Mouse (Mus musculus): ENCODE data around the gene Trim65. TPM values are rescaled to one million over a fixed set of nuclear protein-coding genes. Genes with fewer than 3 reads are reported as not detected.

Gene Trim65
- polyA plus RNA-seq, 1 experiment from 2014 or later, result 1.9 TPM

GRCm38 (mm10) chr11:116078221-116078620 is 52.7 kb downstream of the Trim65 start:
- WGBS, result 8% methylated on average over 16 of the region's 16 CpGs
- H3K27ac ChIP-seq (replicated peaks), result peak overlapping the region; percentile 76
- peaks cover 46% of the 10 kb centered on the region for H3K36me3 ChIP-seq (replicated peaks)
- H3K27me3 ChIP-seq (replicated peaks; ENCODE audit: low read depth, poor library complexity, severe bottlenecking), result no peaks in the 10 kb centered on the region
- H3K4me3 ChIP-seq, result peak overlapping the region; percentile 53
- peak; percentile 70 for DNase-seq (ENCODE audit: low spot score)
- H3K9me3 ChIP-seq, result no peaks in the 10 kb centered on the region
- H3K4me1 ChIP-seq, result peaks cover 68% of the 10 kb centered on the region

DNA sequence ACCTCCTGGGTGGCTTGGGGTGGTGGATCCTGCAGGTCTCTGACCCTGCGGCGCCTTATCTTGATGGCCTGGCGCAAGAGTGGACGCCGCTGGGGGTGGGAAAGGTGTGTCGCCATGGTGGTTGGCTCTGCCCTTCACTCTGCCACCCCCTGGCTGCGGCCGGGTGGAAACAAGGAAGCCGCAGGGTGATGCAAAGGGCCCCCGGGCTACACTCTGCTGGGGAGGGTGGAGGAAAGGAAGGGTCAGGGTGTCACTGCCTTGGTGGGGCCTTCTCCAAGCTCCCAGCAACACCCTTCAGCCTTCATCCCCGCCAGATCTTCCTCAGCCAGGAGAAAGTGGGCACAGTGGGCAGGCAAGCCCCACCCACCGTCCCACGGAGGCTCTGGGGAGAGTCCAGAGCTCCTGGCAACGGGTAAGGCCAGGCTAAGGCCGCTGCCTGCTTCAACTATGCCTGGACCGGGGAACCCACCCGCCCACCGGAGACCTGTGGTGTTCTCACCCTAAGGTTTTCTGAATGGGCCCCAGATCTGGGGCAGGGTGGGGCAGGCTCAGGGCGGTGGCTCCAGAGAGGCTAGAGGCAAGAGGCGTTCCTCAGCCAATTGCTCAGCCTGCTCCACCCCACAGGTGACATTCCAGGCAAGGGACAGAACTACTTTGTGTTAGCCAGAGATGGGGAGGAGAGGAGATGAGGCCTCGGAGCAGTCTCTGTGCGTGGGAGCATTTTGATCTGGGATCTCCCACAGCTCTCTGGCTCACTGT is 53.3 kb downstream of the Trim65 start, which contains the start of gene Unc13d:
TSS of gene Unc13d (minus strand) at position 516 of the 759 bp plus-strand sequence.
- WGBS, result 65% methylated on average over 22 of the region's 22 CpGs
- Histone ChIP-seq H3K36me3 (replicated peaks) (peaks cover 40% of the 10 kb centered on the region), H3K9me3 (no peaks in the 10 kb centered on the region), H3K27ac (replicated peaks) (peak within 1 kb of the TSS; percentile 76), H3K27me3 (replicated peaks; ENCODE audit: low read depth, poor library complexity, severe bottlenecking) (no peaks in the 10 kb centered on the region), H3K4me1 (peaks cover 68% of the 10 kb centered on the region), H3K4me3 (peak within 1 kb of the TSS; percentile 53)
- DNase-seq (ENCODE audit: low spot score), result no peak

GRCm38 (mm10) chr11:116076836-116077235 is 54.1 kb downstream of the Trim65 start:
- Histone ChIP-seq H3K27ac (replicated peaks) (peak overlapping the region; percentile 76), H3K4me1 (peaks cover 68% of the 10 kb centered on the region), H3K27me3 (replicated peaks; ENCODE audit: low read depth, poor library complexity, severe bottlenecking) (no peaks in the 10 kb centered on the region), H3K36me3 (replicated peaks) (peaks cover 32% of the 10 kb centered on the region), H3K9me3 (no peaks in the 10 kb centered on the region), H3K4me3 (peak overlapping the region; percentile 53)
- 87% methylated on average over 7 of the region's 7 CpGs for WGBS
- no peak for DNase-seq (ENCODE audit: low spot score)

- H3K36me3 ChIP-seq (replicated peaks), result peaks cover 26% of the 10 kb centered on the region
- DNase-seq (ENCODE audit: low spot score), result no peak
- H3K4me3 ChIP-seq, result peak overlapping the region; percentile 53; the same call in 1 of the 2 replicates
- peaks cover 64% of the 10 kb centered on the region for H3K4me1 ChIP-seq
- H3K27me3 ChIP-seq (replicated peaks; ENCODE audit: low read depth, poor library complexity, severe bottlenecking), result no peaks in the 10 kb centered on the region
- no peaks in the 10 kb centered on the region for H3K9me3 ChIP-seq
- WGBS, result 55% methylated on average over 7 of the region's 7 CpGs
- H3K27ac ChIP-seq (replicated peaks), result peak overlapping the region; percentile 76
These were observed 54.7 kb downstream of the Trim65 start for GRCm38 (mm10) chr11:116076266-116076540.

- H3K27ac ChIP-seq (replicated peaks), result peak overlapping the region; percentile 76
- peaks cover 62% of the 10 kb centered on the region for H3K4me1 ChIP-seq
- no peak for DNase-seq (ENCODE audit: low spot score)
These were observed 55.2 kb downstream of the Trim65 start for GRCm38 (mm10) chr11:116075539-116076265.

GRCm38 (mm10) chr11:116074436-116074991 is 56.4 kb downstream of the Trim65 start:
- WGBS, result 56% methylated on average over 7 of the region's 7 CpGs
- Histone ChIP-seq H3K27me3 (replicated peaks; ENCODE audit: low read depth, poor library complexity, severe bottlenecking) (no peaks in the 10 kb centered on the region), H3K4me1 (peaks cover 50% of the 10 kb centered on the region), H3K36me3 (replicated peaks) (peaks cover 9% of the 10 kb centered on the region), H3K9me3 (no peaks in the 10 kb centered on the region), H3K4me3 (no peak overlapping the region), H3K27ac (replicated peaks) (peak overlapping the region; percentile 1; the same call in 1 of the 2 replicates)
- no peak for DNase-seq (ENCODE audit: low spot score)

More at GRCm38 (mm10) chr11:116075539-116076265, 55.2 kb downstream of the Trim65 start:
- Histone ChIP-seq H3K36me3 (replicated peaks) (peaks cover 21% of the 10 kb centered on the region), H3K9me3 (no peaks in the 10 kb centered on the region), H3K4me3 (peak overlapping the region; percentile 53; the same call in 1 of the 2 replicates), H3K27me3 (replicated peaks; ENCODE audit: low read depth, poor library complexity, severe bottlenecking) (no peaks in the 10 kb centered on the region)
- WGBS, result 57% methylated on average over 20 of the region's 20 CpGs

- Histone ChIP-seq H3K9me3 (no peaks in the 10 kb centered on the region), H3K27me3 (replicated peaks; ENCODE audit: low read depth, poor library complexity, severe bottlenecking) (no peaks in the 10 kb centered on the region), H3K27ac (replicated peaks) (no peak overlapping the region), H3K4me1 (peaks cover 31% of the 10 kb centered on the region), H3K36me3 (replicated peaks) (no peaks in the 10 kb centered on the region), H3K4me3 (no peak overlapping the region)
- DNase-seq (ENCODE audit: low spot score), result no peak
- 79% methylated on average over 3 of the region's 3 CpGs for WGBS
These were observed 58.3 kb downstream of the Trim65 start for GRCm38 (mm10) chr11:116072608-116073007.

Other genes with a start within 250 kb of the Trim65 start
- 1.5 and 1.8 TPM in 2 replicates for gene Smim5, start 231.2 kb downstream of the Trim65 start, polyA plus RNA-seq (2016; fragmentation: Nextera tagmentation; extraction: Ambion mirVana)
- gene Smim6, start 219.1 kb downstream of the Trim65 start, polyA plus RNA-seq (2016; fragmentation: Nextera tagmentation; extraction: Ambion mirVana), result 1.1 and 1.6 TPM in 2 replicates
- gene Sap30bp, start 197.8 kb downstream of the Trim65 start, polyA plus RNA-seq (2016; fragmentation: Nextera tagmentation; extraction: Ambion mirVana), result 48.4 and 50.8 TPM in 2 replicates
- gene Recql5, start 197.7 kb downstream of the Trim65 start, polyA plus RNA-seq (2016; fragmentation: Nextera tagmentation; extraction: Ambion mirVana), result 27.9 and 30.7 TPM in 2 replicates
- gene Itgb4, start 156.4 kb downstream of the Trim65 start, polyA plus RNA-seq (2016; fragmentation: Nextera tagmentation; extraction: Ambion mirVana), result 1.1 and 1.5 TPM in 2 replicates
- 212 and 216 TPM in 2 replicates for gene Galk1, start 118.4 kb downstream of the Trim65 start, polyA plus RNA-seq (2016; fragmentation: Nextera tagmentation; extraction: Ambion mirVana)
- gene H3f3b, start 103.2 kb downstream of the Trim65 start, polyA plus RNA-seq (2016; fragmentation: Nextera tagmentation; extraction: Ambion mirVana), result 1,824 and 1,981 TPM in 2 replicates
- gene Unk, start 100.8 kb downstream of the Trim65 start, polyA plus RNA-seq (2016; fragmentation: Nextera tagmentation; extraction: Ambion mirVana), result 49.4 and 50.9 TPM in 2 replicates
- 2.9 TPM in 2 replicates for gene Unc13d, start 53.2 kb downstream of the Trim65 start, polyA plus RNA-seq (2016; fragmentation: Nextera tagmentation; extraction: Ambion mirVana)
- 74.2 and 76.8 TPM in 2 replicates for gene Wbp2, start 44.1 kb downstream of the Trim65 start, polyA plus RNA-seq (2016; fragmentation: Nextera tagmentation; extraction: Ambion mirVana)
- gene Trim47, start 3.9 kb downstream of the Trim65 start, polyA plus RNA-seq (2016; fragmentation: Nextera tagmentation; extraction: Ambion mirVana), result 4.5 and 4.7 TPM in 2 replicates
- gene Mrpl38, start 7.7 kb upstream of the Trim65 start, polyA plus RNA-seq (2016; fragmentation: Nextera tagmentation; extraction: Ambion mirVana), result 108 and 117 TPM in 2 replicates
- gene Fbf1, start 37.0 kb upstream of the Trim65 start, polyA plus RNA-seq (2016; fragmentation: Nextera tagmentation; extraction: Ambion mirVana), result 61.0 and 61.8 TPM in 2 replicates
- gene Ten1, start 67.7 kb upstream of the Trim65 start, polyA plus RNA-seq (2016; fragmentation: Nextera tagmentation; extraction: Ambion mirVana), result 62.7 and 65.6 TPM in 2 replicates
- 17.7 and 18.8 TPM in 2 replicates for gene Acox1, start 67.9 kb upstream of the Trim65 start, polyA plus RNA-seq (2016; fragmentation: Nextera tagmentation; extraction: Ambion mirVana)
- gene Evpl, start 106.9 kb upstream of the Trim65 start, polyA plus RNA-seq (2016; fragmentation: Nextera tagmentation; extraction: Ambion mirVana), result 1.0 and 1.3 TPM in 2 replicates
- gene Srp68, start 143.1 kb upstream of the Trim65 start, polyA plus RNA-seq (2016; fragmentation: Nextera tagmentation; extraction: Ambion mirVana), result 104 TPM in 2 replicates
- 0.25 and 0.39 TPM in 2 replicates for gene Galr2, start 149.8 kb upstream of the Trim65 start, polyA plus RNA-seq (2016; fragmentation: Nextera tagmentation; extraction: Ambion mirVana)
- 55.4 and 59.7 TPM in 2 replicates for gene Exoc7, start 176.1 kb upstream of the Trim65 start, polyA plus RNA-seq (2016; fragmentation: Nextera tagmentation; extraction: Ambion mirVana)
- gene Foxj1, start 204.3 kb upstream of the Trim65 start, polyA plus RNA-seq (2016; fragmentation: Nextera tagmentation; extraction: Ambion mirVana), result 2.3 and 3.3 TPM in 2 replicates